Comparison of ENCODE assay signal across 9 mouse cellular contexts in the genomic region with DNA sequence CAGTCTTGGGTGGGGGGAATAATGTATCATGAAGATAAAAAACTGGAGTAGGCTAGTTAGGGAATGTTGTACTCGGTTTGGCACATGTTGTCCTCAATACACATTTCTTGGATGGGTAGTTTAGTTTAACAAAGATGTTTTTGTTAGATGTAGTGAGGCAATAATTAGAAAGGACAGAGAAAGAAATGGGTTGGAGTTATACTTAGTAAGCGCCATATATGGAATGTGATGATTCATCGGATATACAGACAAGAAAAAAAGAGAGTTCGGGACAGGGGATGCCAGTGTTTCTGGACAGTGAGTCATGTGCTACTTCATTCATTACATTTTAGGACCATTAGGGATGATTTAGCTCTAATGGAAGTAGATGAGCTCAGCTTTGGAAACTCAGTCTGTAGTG.
"Had no signal": no experiment of that assay in that cellular context is flagged by ENCODE, and none has a peak within 500 bp of the region (broad histone marks: within the 10 kb centered on the region; RNA-seq: fewer than 3 reads in every experiment).

No protein-coding gene starts in this region.

- DNase-seq: kidney, postnatal 10 days; layer of hippocampus, adult 9-11 months; layer of hippocampus, postnatal 36 days; liver; liver, embryonic 13.5 days; liver, postnatal 0 days; lung, postnatal 36 days; thymus, adult 18-20 months; thymus, postnatal 25 days had no signal
